Mouse (Mus musculus) megakaryocyte progenitor cell, adult 5-6 weeks (primary cell): ENCODE results near the gene Wnt9b. TPM values are rescaled to one million over a fixed set of nuclear protein-coding genes. Genes with fewer than 3 reads are reported as not detected.

Experiments
- ATAC-seq: replicated peaks from 2 replicates; pipeline ENCODE4 v1.8.0; 2016; ENCODE audit warnings: mild to moderate bottlenecking, moderate TSS enrichment, inconsistent platforms; ENCODE audit not compliant: poor library complexity
- total RNA-seq, 2 experiments: library from RNA; stranded (forward) in 1 of 2; stranded (reverse) in 1 of 2; fragments of 157-497, 149-512 nt in 1 of 2; fragments of 200-1000 nt in 1 of 2; gene quantifications; 2 replicates each; pipeline versions ENCODE4 v1.2.3 to v1.2.4; 2015 to 2017

Gene Wnt9b
- total RNA-seq, 2 experiments from 2014 or later = not detected

DNA sequence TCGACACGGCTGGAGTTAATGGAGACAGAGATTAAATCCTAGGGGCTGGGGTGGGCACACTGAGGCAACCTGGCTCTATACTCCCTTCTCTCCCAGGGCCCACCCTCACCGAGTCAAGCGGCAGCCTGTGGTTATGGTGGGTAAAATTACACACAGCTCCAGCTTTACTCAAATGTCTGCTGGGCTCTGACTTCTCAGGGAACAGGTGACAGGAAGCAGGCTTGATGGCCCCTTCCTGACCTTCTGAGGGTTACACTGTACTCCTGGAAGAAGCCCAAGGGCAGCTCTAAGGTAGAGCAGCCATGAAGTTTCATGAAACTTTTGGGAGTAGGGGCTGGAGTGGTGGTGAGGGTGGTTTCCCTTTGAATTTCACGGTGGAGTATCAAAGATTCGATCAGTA is 62.9 kb downstream of the Wnt9b start:
- ATAC-seq = peak; percentile 20

DNA sequence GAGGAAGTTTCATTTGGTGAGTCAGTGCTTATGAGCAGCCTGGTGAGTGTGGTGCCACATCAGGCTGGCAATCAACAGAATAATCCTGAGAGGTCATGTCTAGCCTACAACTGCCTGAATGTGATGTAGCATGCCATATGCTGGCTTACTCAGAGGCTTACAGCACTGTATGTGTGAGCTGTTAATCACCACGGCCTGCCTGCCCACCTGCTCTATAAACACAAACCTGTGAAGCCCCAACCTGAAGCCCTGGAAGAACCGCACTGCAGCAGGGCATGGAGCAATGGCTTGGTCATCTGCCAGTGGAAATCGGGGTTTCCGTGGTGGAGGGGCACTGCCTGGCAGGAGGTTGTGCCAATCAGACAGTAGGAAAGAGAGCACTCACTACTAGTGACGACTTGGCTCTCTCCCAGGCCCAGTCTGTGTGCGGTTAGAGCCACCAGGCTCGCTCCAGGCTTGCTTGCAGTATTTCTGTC is 64.3 kb downstream of the Wnt9b start:
- ATAC-seq = peak; percentile 81

DNA sequence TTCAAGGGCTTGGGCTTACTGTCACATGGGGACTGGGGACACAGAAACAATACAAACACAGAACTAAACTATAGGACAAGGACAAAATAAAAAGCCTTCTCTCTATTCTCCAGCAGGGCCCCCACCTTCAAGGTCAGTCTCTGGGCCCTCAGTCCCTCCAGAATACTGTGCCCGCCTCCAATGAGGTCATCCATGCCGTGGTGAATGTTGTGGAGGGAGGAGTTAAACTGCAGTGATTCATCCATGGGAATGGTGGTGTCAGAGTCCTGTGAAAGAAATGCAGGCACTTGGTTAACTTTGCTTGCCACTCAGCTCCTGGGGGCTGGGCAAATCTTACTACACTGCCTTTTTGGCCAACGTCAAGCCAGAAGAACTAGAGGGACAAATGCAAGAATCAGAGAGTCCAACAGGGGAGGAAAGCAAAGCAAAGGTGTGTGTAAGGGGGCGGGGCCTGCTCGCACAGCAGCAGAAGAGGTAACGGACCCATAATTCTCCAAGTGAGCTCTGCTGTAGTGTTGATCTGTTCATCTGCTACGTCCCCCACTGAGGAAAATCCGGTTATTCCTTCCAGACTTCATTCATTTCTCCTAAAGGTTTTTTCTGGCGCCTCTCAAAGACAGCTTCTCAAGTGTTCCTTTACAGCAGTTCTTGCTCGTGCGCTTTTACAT is 65.8 kb downstream of the Wnt9b start:
- no peak for ATAC-seq

Other genes with a start within 250 kb of the Wnt9b start
- not detected in 2 replicates for gene Lrrc37a, start 245.2 kb downstream of the Wnt9b start, total RNA-seq (2015)
- not detected in 2 replicates for gene Lrrc37a, start 245.2 kb downstream of the Wnt9b start, total RNA-seq (2017)
- gene Gm884, start 128.7 kb downstream of the Wnt9b start, total RNA-seq (2015) = not detected in 2 replicates
- not detected in 2 replicates for gene Gm884, start 128.7 kb downstream of the Wnt9b start, total RNA-seq (2017)
- not detected in 2 replicates for gene Lyzl6, start 110.9 kb downstream of the Wnt9b start, total RNA-seq (2015)
- gene Lyzl6, start 110.9 kb downstream of the Wnt9b start, total RNA-seq (2017) = not detected in 2 replicates
- not detected in 2 replicates for gene Rprml, start 100.3 kb downstream of the Wnt9b start, total RNA-seq (2015)
- gene Rprml, start 100.3 kb downstream of the Wnt9b start, total RNA-seq (2017) = not detected in 2 replicates
- gene Gosr2, start 51.9 kb downstream of the Wnt9b start, total RNA-seq (2015) = 42.3 and 48.3 TPM in 2 replicates
- 42.2 and 44.1 TPM in 2 replicates for gene Gosr2, start 51.9 kb downstream of the Wnt9b start, total RNA-seq (2017)
- gene Wnt3, start 24.3 kb upstream of the Wnt9b start, total RNA-seq (2015) = not detected in 2 replicates
- gene Wnt3, start 24.3 kb upstream of the Wnt9b start, total RNA-seq (2017) = not detected in 2 replicates
- 20.3 and 28.4 TPM in 2 replicates for gene Nsf, start 204.2 kb upstream of the Wnt9b start, total RNA-seq (2015)
- gene Nsf, start 204.2 kb upstream of the Wnt9b start, total RNA-seq (2017) = 32.5 and 35.8 TPM in 2 replicates
- 16.3 and 22.2 TPM in 2 replicates for gene Arf2, start 216.9 kb upstream of the Wnt9b start, total RNA-seq (2015)
- 25.8 and 28.1 TPM in 2 replicates for gene Arf2, start 216.9 kb upstream of the Wnt9b start, total RNA-seq (2017)